Mouse (Mus musculus) mesoderm, embryonic 11.5 days (tissue): ENCODE measurements around the gene Prpf8.
A peak's percentile ranks its signal among the peaks of the same experiment; 100 is the strongest.
"Not testable (repeated sequence)": the region's sequence is repeated elsewhere in the genome, so short reads cannot be mapped to it uniquely, and the experiment has no call there.

Experiments used
- DNase-seq: peaks from one replicate; pipeline ENCODE4 v3.0.0-alpha.2; 2012; ENCODE audit warnings: low read depth, low spot score

Prpf8 gene

DNA sequence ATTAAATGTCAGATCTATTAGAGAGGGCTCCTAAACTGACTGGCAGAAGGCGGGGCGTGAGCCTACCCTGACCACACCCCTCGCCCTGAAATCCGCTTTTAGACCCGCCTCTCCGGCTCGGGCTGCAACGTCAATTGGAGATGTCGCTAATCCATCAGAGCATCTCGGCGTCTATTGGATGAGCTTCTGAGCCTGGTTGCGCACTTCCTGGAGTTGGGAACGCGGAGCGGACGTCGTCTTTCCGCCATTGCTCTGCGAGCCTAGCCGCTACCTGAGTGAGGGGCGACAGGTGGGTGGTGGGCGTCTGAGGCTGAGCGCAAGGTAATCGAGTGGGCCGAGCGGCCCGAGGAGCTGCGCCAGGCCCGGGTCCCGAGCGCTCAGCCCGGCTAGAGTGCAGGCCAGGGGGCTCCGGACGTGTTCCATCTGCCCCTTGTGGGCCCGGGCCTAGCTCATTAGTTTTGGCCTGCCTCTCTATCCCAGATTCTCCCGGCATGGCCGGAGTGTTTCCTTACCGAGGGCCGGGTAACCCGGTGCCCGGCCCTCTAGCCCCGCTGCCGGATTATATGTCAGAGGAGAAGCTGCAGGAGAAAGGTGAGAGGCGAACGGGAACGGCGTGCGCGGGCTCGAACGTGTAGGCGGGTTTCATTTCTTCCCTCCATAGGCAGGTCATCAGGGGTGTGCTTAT lies at the start of gene Prpf8:
Prpf8 (plus strand) TSS at position 216 of the 685 bp plus-strand sequence.
- DNase-seq, result peak; percentile 97

DNA sequence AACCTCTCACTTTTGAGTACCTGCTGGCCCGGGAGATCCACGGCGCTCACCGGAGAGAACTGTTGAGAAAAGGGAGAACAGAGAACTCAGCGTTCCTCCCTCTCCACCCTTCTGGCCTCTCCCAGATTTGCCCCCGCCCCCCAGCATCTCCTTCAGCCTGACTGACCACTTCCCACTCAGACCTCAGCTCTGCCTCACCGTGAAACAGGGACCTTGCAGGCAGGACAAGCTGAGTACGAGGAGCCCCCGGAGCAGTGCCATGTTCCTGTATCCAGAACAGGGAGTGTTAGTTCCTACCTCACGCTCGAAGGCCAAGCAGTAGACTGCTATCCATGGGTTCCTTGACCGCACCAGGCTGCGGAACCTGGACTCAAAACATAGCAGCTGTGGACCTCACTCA lies 48.4 kb upstream of the Prpf8 start:
- no peak for DNase-seq

DNA sequence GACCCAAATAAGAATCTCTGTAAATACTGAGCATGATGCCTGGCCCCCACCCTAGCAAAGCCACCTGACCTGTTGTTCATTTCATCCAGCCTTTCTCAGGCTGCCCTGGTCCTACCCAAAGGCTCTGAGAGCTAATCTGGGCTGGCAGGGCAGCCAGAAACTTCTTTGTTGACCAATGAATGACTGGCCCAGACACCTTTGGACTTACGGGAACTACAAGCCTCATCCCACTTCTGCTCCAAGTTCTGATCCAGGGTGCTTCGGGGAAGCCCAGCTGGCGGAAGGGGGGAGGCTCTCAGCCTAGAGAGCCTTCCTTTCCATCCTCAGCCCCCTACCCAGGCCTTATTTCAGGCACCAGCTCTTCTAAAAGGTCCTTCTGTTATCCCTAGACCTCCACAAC lies 47.8 kb upstream of the Prpf8 start:
- DNase-seq, result no peak

DNA sequence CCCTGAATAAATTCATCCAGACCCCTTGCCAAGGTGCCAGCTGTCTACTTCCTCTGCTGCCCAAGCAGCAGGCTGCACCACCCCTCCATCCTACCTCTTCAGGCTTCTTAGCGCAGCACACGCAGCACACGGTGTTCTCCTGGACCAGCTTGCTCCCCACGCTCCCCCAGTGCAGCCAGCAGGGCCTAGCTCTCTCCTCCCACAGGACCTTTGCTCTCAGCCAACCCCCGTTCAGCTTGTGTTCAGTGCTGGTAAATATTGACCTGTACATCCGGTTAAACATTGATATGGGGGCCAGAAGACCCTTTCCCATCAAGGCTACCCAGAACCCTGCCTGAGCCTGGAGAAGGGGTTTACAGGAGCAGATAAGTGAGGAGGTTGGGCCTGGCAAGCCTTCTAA lies 47.3 kb upstream of the Prpf8 start, which contains the start of gene Serpinf2:
Serpinf2 (minus strand) TSS at position 229 of the 400 bp plus-strand sequence.
- no peak for DNase-seq

GRCm38 (mm10) chr11:75439951-75440350 lies 46.7 kb upstream of the Prpf8 start:
- no peak for DNase-seq

- DNase-seq, result no peak
Measured at GRCm38 (mm10) chr11:75441034-75441433, 45.6 kb upstream of the Prpf8 start.

- no peak for DNase-seq
Measured at GRCm38 (mm10) chr11:75441601-75442000, 45.0 kb upstream of the Prpf8 start.

DNA sequence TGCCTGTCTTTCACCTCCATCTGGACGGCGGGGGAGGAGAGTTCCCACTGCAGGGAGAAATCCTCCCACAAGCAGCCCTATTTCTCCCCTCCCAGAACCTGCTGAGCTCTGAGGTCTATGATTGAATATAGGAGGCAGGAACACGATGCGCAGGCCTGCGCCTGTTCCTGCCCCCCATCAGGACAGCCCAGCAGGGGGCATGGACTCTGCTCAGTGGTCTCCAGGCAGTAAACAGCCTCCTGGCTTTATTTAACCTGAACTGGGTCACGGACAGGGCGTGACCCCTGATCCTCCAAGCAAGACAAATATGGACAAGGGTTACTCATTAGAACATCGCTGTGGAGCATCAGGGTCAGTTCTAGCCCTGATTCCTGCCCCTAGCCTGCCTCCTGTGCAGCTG lies 42.9 kb upstream of the Prpf8 start:
- peak; percentile 30 for DNase-seq

GRCm38 (mm10) chr11:75448575-75448974 lies 38.0 kb upstream of the Prpf8 start:
- DNase-seq, result no peak

DNA sequence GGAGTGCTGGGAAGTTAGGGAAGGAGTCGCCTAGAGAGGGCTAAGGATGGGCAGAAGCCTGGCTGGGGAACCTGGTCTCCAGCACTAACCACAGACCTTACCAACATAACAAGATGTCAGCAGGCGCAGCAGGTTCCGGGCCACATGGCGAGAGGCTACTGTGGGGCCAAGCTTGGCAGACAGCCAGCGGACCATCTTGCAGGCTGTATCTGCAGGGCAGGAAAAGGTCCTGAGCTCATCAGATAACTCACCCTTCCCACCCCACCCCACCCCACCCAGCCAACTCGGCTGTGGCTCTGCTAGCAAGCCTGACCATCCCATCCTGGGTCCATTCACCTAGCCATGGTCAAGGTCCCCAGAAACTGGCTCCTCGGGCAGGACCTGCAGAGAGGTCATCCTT lies 36.9 kb upstream of the Prpf8 start:
- DNase-seq, result no peak

DNA sequence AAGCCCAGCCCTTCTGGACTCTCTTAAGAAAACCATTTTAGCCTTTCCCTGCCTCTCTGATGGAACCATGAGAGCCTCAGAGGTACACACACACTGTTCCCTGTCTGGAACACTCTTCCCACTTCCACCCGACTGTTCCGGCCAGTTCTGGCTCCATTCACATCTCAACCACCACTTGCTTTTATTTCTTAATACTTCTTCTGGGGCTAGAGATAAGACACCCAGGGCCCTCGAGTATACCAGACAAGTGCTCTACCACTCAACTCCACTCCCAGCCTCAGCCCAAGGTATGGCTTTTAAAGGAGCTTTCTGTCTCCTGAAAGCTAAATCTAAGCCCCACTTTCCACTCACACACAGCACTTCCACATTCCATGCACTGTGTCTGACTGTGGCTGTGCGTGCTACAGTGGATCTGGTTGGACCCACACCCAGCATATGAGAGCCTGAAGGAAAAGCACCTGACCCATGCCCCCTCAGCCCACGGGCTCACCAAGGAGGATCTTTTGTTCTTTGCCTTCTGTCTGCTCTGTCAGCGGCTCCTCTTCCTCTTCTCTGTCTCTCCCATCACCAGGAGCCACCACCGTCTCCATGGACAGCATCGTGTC lies 36.2 kb upstream of the Prpf8 start:
- no peak for DNase-seq

GRCm38 (mm10) chr11:75450936-75451335 lies 35.7 kb upstream of the Prpf8 start:
- no peak for DNase-seq

DNA sequence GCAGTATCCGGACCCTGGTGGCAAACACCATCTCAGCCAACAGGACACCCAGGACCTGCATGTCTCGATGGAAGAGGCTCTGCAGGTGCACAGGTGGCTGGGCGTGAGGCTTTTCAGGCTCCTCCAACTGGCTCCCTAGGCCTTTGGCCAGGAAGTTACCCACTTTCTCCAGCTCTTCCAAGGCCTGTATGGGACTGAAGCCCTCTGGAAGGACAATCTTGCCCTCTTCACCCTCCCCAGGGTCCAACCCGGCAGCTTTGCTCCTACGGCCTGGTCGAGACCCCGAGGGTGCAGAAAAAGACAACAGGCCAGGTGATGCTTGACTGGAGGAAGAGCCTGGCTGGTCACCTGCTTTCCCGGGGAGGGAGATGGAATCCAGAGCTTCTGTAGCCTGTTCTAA lies 34.5 kb upstream of the Prpf8 start:
- no peak for DNase-seq

DNA sequence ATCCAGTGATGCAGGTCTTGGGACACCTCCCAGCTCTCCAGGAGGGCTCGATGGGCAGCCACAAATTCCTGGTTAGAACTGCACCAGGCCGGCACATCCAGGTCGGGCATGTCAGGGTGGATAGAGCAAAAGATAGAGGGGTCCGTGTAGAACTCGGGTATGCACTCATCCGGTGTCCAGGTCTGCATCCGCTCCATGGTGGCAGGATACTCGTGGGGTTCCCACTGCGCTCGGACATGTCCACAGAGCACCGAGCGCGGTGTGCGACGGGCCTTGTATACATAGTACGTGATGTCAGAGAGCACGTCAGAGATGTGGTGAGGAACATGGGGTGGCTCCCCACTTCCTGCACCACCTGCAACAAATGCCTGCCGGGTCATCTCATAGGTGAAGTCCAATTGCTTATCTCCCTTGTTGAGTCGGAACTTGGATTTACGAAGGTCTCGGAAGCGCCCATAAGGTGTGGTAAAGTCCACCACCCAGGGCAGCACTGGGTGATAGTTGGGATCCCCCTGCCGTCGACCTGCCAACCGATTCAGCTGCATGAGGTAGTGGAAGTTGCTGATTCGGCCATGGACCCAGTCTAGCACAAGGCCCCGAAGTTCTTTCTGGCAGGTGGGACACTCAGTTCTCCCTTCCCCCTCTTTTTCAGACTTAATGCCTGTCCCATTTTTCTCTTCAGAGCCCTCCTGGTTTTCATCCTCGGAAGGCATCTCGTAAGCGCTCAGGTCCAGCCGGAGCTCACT lies 33.6 kb upstream of the Prpf8 start:
- DNase-seq, result no peak

GRCm38 (mm10) chr11:75453991-75454930 lies 32.4 kb upstream of the Prpf8 start, which contains the start of gene Wdr81:
Wdr81 (minus strand) TSS chr11:75454717.
- peak; percentile 93 for DNase-seq

DNA sequence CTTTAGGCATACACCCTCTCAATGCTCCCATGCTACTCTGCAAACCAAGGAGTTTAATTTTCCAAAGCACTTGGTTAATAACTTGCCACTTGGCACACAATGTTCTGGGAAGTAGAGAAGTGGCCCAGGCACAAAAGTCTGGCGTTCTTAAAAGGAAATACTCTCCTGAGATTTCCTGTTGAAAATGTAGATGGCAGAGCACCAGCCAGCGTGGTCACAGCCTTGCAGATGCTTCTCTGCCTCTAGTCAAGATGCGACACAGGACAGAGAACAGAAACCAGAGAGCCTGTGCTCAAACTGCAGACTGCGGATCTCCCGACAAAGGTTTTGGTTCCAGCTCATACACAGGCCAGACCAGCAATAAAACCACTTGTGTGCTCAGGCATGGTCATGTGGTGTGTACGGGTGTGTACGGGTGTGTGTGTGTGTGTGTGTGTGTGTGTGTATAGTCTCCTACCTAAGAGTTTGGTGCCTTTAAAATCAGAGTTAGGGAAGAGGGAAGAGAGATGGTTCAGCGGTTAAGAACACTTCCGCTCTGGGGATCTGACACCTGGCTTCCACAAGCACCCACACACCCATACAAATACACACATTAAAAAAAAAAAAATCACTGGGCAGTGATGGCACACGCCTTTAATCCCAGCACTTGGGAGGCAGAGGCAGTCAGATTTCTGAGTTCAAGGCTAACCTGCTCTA lies 31.4 kb upstream of the Prpf8 start:
- no peak for DNase-seq

GRCm38 (mm10) chr11:75455971-75456370 lies 30.6 kb upstream of the Prpf8 start:
- not testable (repeated sequence) for DNase-seq

- DNase-seq, result no peak
Measured at GRCm38 (mm10) chr11:75456440-75456871, 30.2 kb upstream of the Prpf8 start.

- DNase-seq, result peak; percentile 33
Measured at GRCm38 (mm10) chr11:75458169-75458568, 28.4 kb upstream of the Prpf8 start.

- no peak for DNase-seq
Measured at GRCm38 (mm10) chr11:75458628-75459041, 28.0 kb upstream of the Prpf8 start.
